Mouse (Mus musculus): Measurements from ENCODE around the gene Slc4a2. TPM values are rescaled to one million over a fixed set of nuclear protein-coding genes. Genes with fewer than 3 reads are reported as not detected.

Slc4a2 gene
- polyA plus RNA-seq, 1 experiment, result 96.4 TPM

GRCm38 (mm10) chr5:24475476-24476241, 52.0 kb downstream of the Slc4a2 start:
- no peak overlapping the region for H3K4me3 ChIP-seq
- TF ChIP-seq TCF3 (IDR thresholded peaks at IDR 0.05; ENCODE audit: insufficient read length, low read depth), result no peak
- TF ChIP-seq MYOG (IDR thresholded peaks at IDR 0.05; ENCODE audit: control insufficient read depth in 1 of 3, insufficient read depth in 1 of 3, insufficient read length in 2 of 3, low read depth in 2 of 3), result no peak
- TF ChIP-seq USF1 (IDR thresholded peaks at IDR 0.05; ENCODE audit: low read depth), result no peak
- TF ChIP-seq E2F4 (IDR thresholded peaks at IDR 0.05; ENCODE audit: insufficient read depth), result no peak
- no peak for TF ChIP-seq MYOD1 (IDR thresholded peaks at IDR 0.05; ENCODE audit: control insufficient read depth in 1 of 3, insufficient read length in 2 of 3, low read depth in 2 of 3)
- no peak for TF ChIP-seq POLR2A (IDR thresholded peaks at IDR 0.05; ENCODE audit: insufficient read length, low read depth)
- no peak for TF ChIP-seq MAX (IDR thresholded peaks at IDR 0.05; ENCODE audit: low read depth)
- H3ac ChIP-seq (ENCODE audit: control insufficient read depth, insufficient read length), result no peak overlapping the region
- H3K36me3 ChIP-seq (ENCODE audit: control insufficient read depth, insufficient read depth), result peaks cover 10% of the 10 kb centered on the region
- no peaks in the 10 kb centered on the region for H3K27me3 ChIP-seq (ENCODE audit: control insufficient read depth, insufficient read depth, insufficient read length)
- H3K79me2 ChIP-seq (ENCODE audit: control insufficient read depth, insufficient read depth), result peaks cover 36% of the 10 kb centered on the region
- H3K4me2 ChIP-seq (ENCODE audit: low read depth), result no peak overlapping the region

GRCm38 (mm10) chr5:24477909-24478308, 54.3 kb downstream of the Slc4a2 start:
- Histone ChIP-seq H3ac (ENCODE audit: control insufficient read depth, insufficient read length) (no peak overlapping the region), H3K4me3 (no peak overlapping the region), H3K27me3 (ENCODE audit: control insufficient read depth, insufficient read depth, insufficient read length) (no peaks in the 10 kb centered on the region), H3K79me2 (ENCODE audit: control insufficient read depth, insufficient read depth) (peaks cover 15% of the 10 kb centered on the region), H3K36me3 (ENCODE audit: control insufficient read depth, insufficient read depth) (peaks cover 13% of the 10 kb centered on the region), H3K4me2 (ENCODE audit: low read depth) (no peak overlapping the region)
- peak in 1 of 3 experiments; percentile 32 for TF ChIP-seq MYOG (IDR thresholded peaks at IDR 0.05; ENCODE audit: control insufficient read depth in 1 of 3, insufficient read depth in 1 of 3, insufficient read length in 2 of 3, low read depth in 2 of 3)
- TF ChIP-seq MYOD1 (IDR thresholded peaks at IDR 0.05; ENCODE audit: control insufficient read depth in 1 of 3, insufficient read length in 2 of 3, low read depth in 2 of 3), result peak in 2 of 3 experiments; percentile 75 to 80
- TF ChIP-seq POLR2AphosphoS2 (IDR thresholded peaks at IDR 0.05; ENCODE audit: insufficient read length, low read depth), result no peak
- TF ChIP-seq USF1 (IDR thresholded peaks at IDR 0.05; ENCODE audit: low read depth), result no peak
- no peak for TF ChIP-seq TCF12 (IDR thresholded peaks at IDR 0.05; ENCODE audit: insufficient read depth, poor library complexity, severe bottlenecking)
- no peak for TF ChIP-seq POLR2A (IDR thresholded peaks at IDR 0.05; ENCODE audit: insufficient read length, low read depth)

- H3K27me3 ChIP-seq (ENCODE audit: control insufficient read depth, insufficient read depth, insufficient read length), result no peaks in the 10 kb centered on the region
- TF ChIP-seq CEBPB (IDR thresholded peaks at IDR 0.05; ENCODE audit: insufficient read depth, poor library complexity, severe bottlenecking), result no peak
- TF ChIP-seq E2F4 (IDR thresholded peaks at IDR 0.05; ENCODE audit: insufficient read depth), result no peak
- TF ChIP-seq SRF (IDR thresholded peaks at IDR 0.05; ENCODE audit: control insufficient read depth, insufficient read length, low read depth), result no peak
- no peak for TF ChIP-seq TCF3 (IDR thresholded peaks at IDR 0.05; ENCODE audit: insufficient read length, low read depth)
- no peak for TF ChIP-seq MYOD1 (IDR thresholded peaks at IDR 0.05; ENCODE audit: control insufficient read depth in 1 of 3, insufficient read length in 2 of 3, low read depth in 2 of 3)
- no peak for TF ChIP-seq REST (IDR thresholded peaks at IDR 0.05; ENCODE audit: insufficient read depth, insufficient read length)
- TF ChIP-seq POLR2AphosphoS2 (IDR thresholded peaks at IDR 0.05; ENCODE audit: insufficient read length, low read depth), result no peak
- TF ChIP-seq TCF12 (IDR thresholded peaks at IDR 0.05; ENCODE audit: insufficient read depth, poor library complexity, severe bottlenecking), result no peak
- no peak for TF ChIP-seq POLR2A (IDR thresholded peaks at IDR 0.05; ENCODE audit: insufficient read length, low read depth)
Measured at GRCm38 (mm10) chr5:24481647-24482046, 58.0 kb downstream of the Slc4a2 start.

GRCm38 (mm10) chr5:24482247-24483079, 58.8 kb downstream of the Slc4a2 start:
- Histone ChIP-seq H3K79me2 (ENCODE audit: control insufficient read depth, insufficient read depth) (peaks cover 5% of the 10 kb centered on the region), H3ac (ENCODE audit: control insufficient read depth, insufficient read length) (no peak overlapping the region), H3K27me3 (ENCODE audit: control insufficient read depth, insufficient read depth, insufficient read length) (no peaks in the 10 kb centered on the region), H3K36me3 (ENCODE audit: control insufficient read depth, insufficient read depth) (peaks cover 21% of the 10 kb centered on the region), H3K4me2 (ENCODE audit: low read depth) (no peak overlapping the region), H3K4me3 (no peak overlapping the region)
- TF ChIP-seq TCF12 (IDR thresholded peaks at IDR 0.05; ENCODE audit: insufficient read depth, poor library complexity, severe bottlenecking) (no peak), SRF (IDR thresholded peaks at IDR 0.05; ENCODE audit: control insufficient read depth, insufficient read length, low read depth) (no peak), MYOD1 (IDR thresholded peaks at IDR 0.05; ENCODE audit: control insufficient read depth in 1 of 3, insufficient read length in 2 of 3, low read depth in 2 of 3) (no peak), USF1 (IDR thresholded peaks at IDR 0.05; ENCODE audit: low read depth) (no peak), TCF3 (IDR thresholded peaks at IDR 0.05; ENCODE audit: insufficient read length, low read depth) (no peak)

More at GRCm38 (mm10) chr5:24481647-24482046, 58.0 kb downstream of the Slc4a2 start:
- Histone ChIP-seq H3K4me2 (ENCODE audit: low read depth) (no peak overlapping the region), H3K4me3 (no peak overlapping the region), H3ac (ENCODE audit: control insufficient read depth, insufficient read length) (no peak overlapping the region), H3K36me3 (ENCODE audit: control insufficient read depth, insufficient read depth) (peaks cover 28% of the 10 kb centered on the region), H3K79me2 (ENCODE audit: control insufficient read depth, insufficient read depth) (peaks cover 3% of the 10 kb centered on the region)

GRCm38 (mm10) chr5:24483326-24483725, 59.7 kb downstream of the Slc4a2 start:
- no peak overlapping the region for H3K4me2 ChIP-seq (ENCODE audit: low read depth)
- no peaks in the 10 kb centered on the region for H3K27me3 ChIP-seq (ENCODE audit: control insufficient read depth, insufficient read depth, insufficient read length)
- TF ChIP-seq SRF (IDR thresholded peaks at IDR 0.05; ENCODE audit: control insufficient read depth, insufficient read length, low read depth), result no peak
- no peak for TF ChIP-seq MYOD1 (IDR thresholded peaks at IDR 0.05; ENCODE audit: control insufficient read depth in 1 of 3, insufficient read length in 2 of 3, low read depth in 2 of 3)
- no peak for TF ChIP-seq TCF3 (IDR thresholded peaks at IDR 0.05; ENCODE audit: insufficient read length, low read depth)
- no peak for TF ChIP-seq MYOG (IDR thresholded peaks at IDR 0.05; ENCODE audit: control insufficient read depth in 1 of 3, insufficient read depth in 1 of 3, insufficient read length in 2 of 3, low read depth in 2 of 3)
- TF ChIP-seq USF1 (IDR thresholded peaks at IDR 0.05; ENCODE audit: low read depth), result no peak
- no peak for TF ChIP-seq CEBPB (IDR thresholded peaks at IDR 0.05; ENCODE audit: insufficient read depth, poor library complexity, severe bottlenecking)
- TF ChIP-seq E2F4 (IDR thresholded peaks at IDR 0.05; ENCODE audit: insufficient read depth), result no peak
- TF ChIP-seq MAX (IDR thresholded peaks at IDR 0.05; ENCODE audit: low read depth), result no peak
- TF ChIP-seq REST (IDR thresholded peaks at IDR 0.05; ENCODE audit: insufficient read depth, insufficient read length), result no peak
- TF ChIP-seq POLR2AphosphoS2 (IDR thresholded peaks at IDR 0.05; ENCODE audit: insufficient read length, low read depth), result no peak
- no peak for TF ChIP-seq TCF12 (IDR thresholded peaks at IDR 0.05; ENCODE audit: insufficient read depth, poor library complexity, severe bottlenecking)
- no peak for TF ChIP-seq POLR2A (IDR thresholded peaks at IDR 0.05; ENCODE audit: insufficient read length, low read depth)
- no peak overlapping the region for H3K4me3 ChIP-seq
- H3K79me2 ChIP-seq (ENCODE audit: control insufficient read depth, insufficient read depth), result peaks cover 5% of the 10 kb centered on the region
- H3ac ChIP-seq (ENCODE audit: control insufficient read depth, insufficient read length), result no peak overlapping the region
- peaks cover 19% of the 10 kb centered on the region for H3K36me3 ChIP-seq (ENCODE audit: control insufficient read depth, insufficient read depth)

All from myocyte (in vitro differentiated cells).